Mouse (Mus musculus) liver, adult 2 months (tissue): ENCODE results near the gene Zfp28. TPM values are rescaled to one million over a fixed set of nuclear protein-coding genes. Genes with fewer than 3 reads are reported as not detected.

Experiments
- DNase-seq: peaks from one replicate; pipeline ENCODE4 v3.0.0-alpha.2; 2011; ENCODE audit warnings: low read depth, low spot score; ENCODE audit errors: extremely low read depth
- H3K27ac ChIP-seq: fragments of 200-500 bp; replicated peaks from 2 replicates; pipeline ENCODE4 v1.5.1; 2012; ENCODE audit warnings: low read depth, mild to moderate bottlenecking, control low read depth, inconsistent platforms, low read length; ENCODE audit not compliant: insufficient read depth
- H3K27me3 ChIP-seq: fragments of 200-500 bp; 2 replicates; pipeline ENCODE4 v1.6.1; 2012; ENCODE audit warnings: mild to moderate bottlenecking, moderate library complexity, low read length, inconsistent platforms; ENCODE audit not compliant: control insufficient read depth, insufficient read depth
- H3K36me3 ChIP-seq: fragments of 200-500 bp; 2 replicates; pipeline ENCODE4 v1.6.1; 2012; ENCODE audit warnings: low read length, inconsistent platforms; ENCODE audit not compliant: control insufficient read depth, insufficient read depth
- H3K4me1 ChIP-seq: fragments of 200-500 bp; 2 replicates; pipeline ENCODE4 v1.6.1; 2011; ENCODE audit warnings: low read length; ENCODE audit not compliant: control insufficient read depth, insufficient read depth
- H3K4me3 ChIP-seq: fragments of 200-500 bp; 2 replicates; pipeline ENCODE4 v1.5.1; 2011; ENCODE audit warnings: low read depth, mild to moderate bottlenecking, control low read depth, low read length, moderate library complexity; ENCODE audit not compliant: insufficient read depth
- H3K79me2 ChIP-seq: fragments of 200-500 bp; 2 replicates; pipeline ENCODE4 v1.6.1; 2012; ENCODE audit warnings: inconsistent platforms, mild to moderate bottlenecking, low read length, moderate library complexity; ENCODE audit not compliant: control insufficient read depth, insufficient read depth
- H3K9ac ChIP-seq: fragments of 200-500 bp; 2 replicates; pipeline ENCODE4 v1.6.1; 2012; ENCODE audit warnings: low read depth, mild to moderate bottlenecking, control low read depth, inconsistent platforms, low read length
- CTCF ChIP-seq: fragments of 200-500 bp; IDR thresholded peaks from 2 replicates; pipeline ENCODE4 v1.5.1; 2011; ENCODE audit warnings: low read depth, low read length, control low read depth
- POLR2A ChIP-seq: fragments of 200-500 bp; IDR thresholded peaks from 2 replicates; pipeline ENCODE4 v1.6.1; 2011; ENCODE audit warnings: low read length, control low read depth; ENCODE audit not compliant: insufficient read depth; ENCODE audit errors: extremely low read depth
- WGBS: fragments of 180-500 bp; shearing (Covaris S2); methylation state at CpG from one replicate; pipeline ENCODE4 v1.1.7; 2018; 5-methylcytosine and 5-hydroxymethylcytosine counted together
- polyA plus RNA-seq: library from polyadenylated mRNA; depleted of rRNA; stranded (reverse); fragments of >200 nt; gene quantifications from 2 replicates; pipeline ENCODE4 v1.2.3, GENCODE M21; 2012; rRNA removed
- total RNA-seq: library from RNA; depleted of rRNA; stranded (reverse); fragments of >200 nt; gene quantifications from 2 replicates; pipeline ENCODE4 v1.2.3, GENCODE M21; 2014; rRNA removed

Zfp28 gene
- 1.2 and 1.9 TPM in 2 replicates for total RNA-seq
- 0.21 and 0.51 TPM in 2 replicates for polyA plus RNA-seq

DNA sequence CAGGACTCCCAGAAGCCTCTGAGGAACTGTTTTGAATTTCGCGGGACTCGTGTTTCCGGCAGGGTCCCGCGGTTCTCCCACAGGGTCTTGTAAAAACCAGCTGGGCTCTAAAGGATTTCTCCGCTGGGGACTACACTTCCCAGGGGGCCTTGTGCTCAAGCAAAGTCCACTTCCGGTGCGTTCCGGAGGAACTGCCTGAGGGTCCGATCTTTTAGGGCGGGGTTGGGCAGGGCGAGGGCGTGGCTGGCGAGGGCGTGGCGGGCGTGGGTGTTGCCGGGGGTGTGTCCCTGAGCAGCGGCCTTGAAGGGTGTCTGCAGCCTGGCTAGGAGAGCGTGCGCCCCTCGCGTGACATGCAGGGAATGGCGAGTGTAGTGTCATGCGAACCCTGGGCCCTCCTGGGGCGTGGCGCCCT lies at the start of gene Zfp28:
Zfp28 (plus strand) TSS at position 252 of the 412 bp plus-strand sequence.
- H3K79me2 ChIP-seq = no peaks in the 10 kb centered on the region
- no peak for TF ChIP-seq CTCF
- TF ChIP-seq POLR2A = no peak
- peaks cover 2% of the 10 kb centered on the region; the same call in 1 of the 2 replicates for H3K36me3 ChIP-seq
- no peak within 1 kb of the TSS for H3K27ac ChIP-seq
- H3K4me1 ChIP-seq = peaks cover 3% of the 10 kb centered on the region; the same call in 1 of the 2 replicates
- DNase-seq = peak; percentile 80
- H3K27me3 ChIP-seq = no peaks in the 10 kb centered on the region
- peak within 1 kb of the TSS; percentile 71 for H3K4me3 ChIP-seq
- peak within 1 kb of the TSS; percentile 62 for H3K9ac ChIP-seq
- under 1% methylated on average over 27 of the region's 28 CpGs for WGBS

DNA sequence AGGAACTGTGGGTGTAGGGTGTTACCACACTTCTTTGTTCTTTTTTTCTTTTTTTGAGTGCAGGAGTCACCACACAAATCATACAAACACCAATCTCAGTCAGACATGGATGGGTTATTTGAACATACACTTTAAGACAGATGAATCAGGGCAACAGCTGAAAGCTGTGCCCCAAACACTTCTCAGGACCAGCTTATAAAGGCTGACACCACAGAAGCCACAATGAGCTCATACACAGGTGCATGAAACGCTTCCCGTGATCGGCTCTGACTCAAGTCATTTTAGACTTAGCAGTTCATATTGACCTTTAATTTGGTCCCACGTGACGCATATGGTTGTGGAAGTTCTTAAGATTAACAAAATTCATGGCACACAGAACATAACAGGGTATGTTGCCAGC lies 43.2 kb upstream of the Zfp28 start:
- H3K4me3 ChIP-seq = no peak overlapping the region
- H3K79me2 ChIP-seq = no peaks in the 10 kb centered on the region
- WGBS = 78% methylated on average over 5 of the region's 5 CpGs
- H3K9ac ChIP-seq = no peak overlapping the region
- H3K36me3 ChIP-seq = no peaks in the 10 kb centered on the region
- H3K4me1 ChIP-seq = no peaks in the 10 kb centered on the region
- TF ChIP-seq CTCF = no peak
- TF ChIP-seq POLR2A = no peak
- no peak for DNase-seq
- peaks cover 2% of the 10 kb centered on the region; the same call in 1 of the 2 replicates for H3K27me3 ChIP-seq
- no peak overlapping the region for H3K27ac ChIP-seq

DNA sequence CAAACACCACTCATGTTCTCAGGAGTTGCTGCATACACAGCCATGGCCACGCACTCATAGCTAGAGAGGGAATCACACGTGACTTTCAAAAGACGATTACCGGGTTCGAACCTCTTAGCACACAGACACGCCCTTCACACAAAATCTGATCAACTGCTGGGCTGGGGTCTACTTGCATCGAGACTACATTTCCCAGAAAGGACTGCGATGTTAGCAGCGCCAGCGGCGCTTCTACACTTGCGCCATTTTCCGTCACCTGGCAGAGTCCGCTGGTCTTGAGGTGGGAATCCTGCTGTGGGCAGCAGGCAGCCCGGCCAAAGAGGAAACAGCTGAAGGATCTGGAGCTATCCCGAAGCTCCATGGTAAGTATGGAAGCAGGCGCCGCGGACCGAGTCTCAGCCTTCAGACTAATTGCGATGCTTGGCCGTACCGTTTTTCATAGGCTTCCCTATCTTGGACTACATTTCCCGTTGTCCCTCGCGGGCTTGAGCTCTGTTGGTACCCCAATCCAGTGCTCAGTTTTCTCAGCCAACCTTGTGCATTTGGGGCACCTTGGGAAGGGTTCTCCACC lies 39.5 kb upstream of the Zfp28 start, which contains the start of gene Gm3854:
Gm3854 (plus strand) TSS at position 259 of the 571 bp plus-strand sequence.
- Histone ChIP-seq H3K27ac (no peak within 1 kb of the TSS), H3K79me2 (no peaks in the 10 kb centered on the region), H3K36me3 (no peaks in the 10 kb centered on the region), H3K4me3 (peak within 1 kb of the TSS; percentile 73), H3K27me3 (peaks cover 2% of the 10 kb centered on the region; the same call in 1 of the 2 replicates), H3K9ac (peak within 1 kb of the TSS; percentile 16; the same call in 1 of the 2 replicates), H3K4me1 (no peaks in the 10 kb centered on the region)
- 2% methylated on average over 26 of the region's 26 CpGs for WGBS
- DNase-seq = peak; percentile 38
- no peak for TF ChIP-seq CTCF
- no peak for TF ChIP-seq POLR2A

DNA sequence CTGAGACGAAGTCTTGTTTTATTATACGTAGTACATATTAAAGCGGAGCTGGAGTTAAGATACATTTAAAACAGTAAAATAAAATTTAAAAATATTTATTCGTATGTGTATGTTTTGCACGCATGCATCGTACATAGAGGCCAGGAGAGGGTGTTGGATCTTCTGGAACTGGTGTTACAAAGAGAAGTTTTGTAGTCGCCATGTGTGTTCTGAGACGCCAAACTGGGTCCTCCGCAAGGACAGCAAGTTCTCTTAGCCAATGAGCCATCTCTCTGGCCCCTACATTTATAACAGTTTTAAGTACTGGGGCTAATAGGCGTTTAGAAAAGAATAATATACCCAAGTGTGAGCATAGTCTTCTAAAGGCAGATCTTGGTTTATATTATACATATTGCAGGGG lies 39.0 kb upstream of the Zfp28 start:
- no peak overlapping the region for H3K27ac ChIP-seq
- no peak overlapping the region for H3K9ac ChIP-seq
- no peak for DNase-seq
- H3K4me3 ChIP-seq = peak overlapping the region; percentile 73; the same call in 1 of the 2 replicates
- TF ChIP-seq CTCF = no peak
- TF ChIP-seq POLR2A = no peak
- H3K36me3 ChIP-seq = no peaks in the 10 kb centered on the region
- no peaks in the 10 kb centered on the region for H3K79me2 ChIP-seq
- peaks cover 2% of the 10 kb centered on the region; the same call in 1 of the 2 replicates for H3K27me3 ChIP-seq
- no peaks in the 10 kb centered on the region for H3K4me1 ChIP-seq
- 38% methylated on average over 10 of the region's 10 CpGs for WGBS

DNA sequence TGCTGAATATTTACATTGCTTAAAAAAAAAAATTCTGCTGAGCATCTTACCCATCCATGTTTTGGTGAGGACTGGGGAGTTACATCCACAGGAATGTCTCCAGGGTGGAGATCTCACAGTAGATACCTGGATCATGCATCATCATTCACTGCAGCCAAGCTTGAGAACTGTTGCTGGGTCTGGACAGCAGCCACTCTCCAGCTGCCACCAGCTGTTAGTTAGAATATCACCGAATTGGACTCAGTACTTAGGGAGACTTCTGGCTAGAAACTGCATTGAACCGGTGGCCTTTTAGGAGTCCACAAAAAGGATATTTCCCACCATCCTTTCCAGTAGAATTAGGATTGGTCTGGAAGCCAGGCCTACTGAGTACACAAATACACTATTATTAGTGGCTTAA lies 25.0 kb upstream of the Zfp28 start:
- H3K36me3 ChIP-seq = no peaks in the 10 kb centered on the region
- 79% methylated on average over 2 of the region's 2 CpGs for WGBS
- no peaks in the 10 kb centered on the region for H3K79me2 ChIP-seq
- H3K27ac ChIP-seq = no peak overlapping the region
- TF ChIP-seq CTCF (no peak), POLR2A (no peak)
- DNase-seq = no peak
- no peak overlapping the region for H3K4me3 ChIP-seq
- no peaks in the 10 kb centered on the region for H3K27me3 ChIP-seq
- H3K9ac ChIP-seq = no peak overlapping the region
- no peaks in the 10 kb centered on the region for H3K4me1 ChIP-seq

DNA sequence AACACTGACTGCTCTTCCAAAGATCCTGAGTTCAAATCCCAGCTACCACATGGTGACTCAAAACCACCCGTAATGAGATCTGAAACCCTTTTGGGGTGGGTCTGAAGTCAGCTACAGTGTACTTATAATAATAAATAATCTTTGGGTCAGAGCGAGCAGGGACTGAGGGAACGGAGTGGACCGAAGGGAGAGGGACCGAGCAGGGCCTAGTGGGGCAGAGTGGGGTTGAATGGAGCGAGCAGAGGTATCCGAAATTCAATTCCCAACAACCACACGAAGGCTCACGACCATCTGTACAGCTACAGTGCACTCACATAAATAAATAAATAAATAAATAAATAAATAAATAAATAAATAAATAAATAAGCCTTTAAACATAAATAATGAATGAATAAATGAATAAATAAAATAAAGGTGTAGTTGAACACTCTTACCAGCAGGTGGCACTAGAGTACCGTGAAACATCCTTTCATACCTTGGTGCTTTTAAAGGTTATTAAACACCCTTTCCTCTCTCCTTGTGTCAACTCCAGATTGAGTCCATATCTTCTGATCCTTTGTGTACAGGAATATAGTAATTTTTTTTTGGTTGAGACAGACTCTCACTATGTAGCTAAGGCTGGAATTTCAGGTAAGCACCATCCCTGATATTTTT lies 24.0 kb upstream of the Zfp28 start:
- H3K36me3 ChIP-seq = no peaks in the 10 kb centered on the region
- H3K79me2 ChIP-seq = no peaks in the 10 kb centered on the region
- whole genome bisulfite sequencing = 52% methylated on average over 10 of the region's 10 CpGs
- H3K27me3 ChIP-seq = no peaks in the 10 kb centered on the region
- no peak overlapping the region for H3K27ac ChIP-seq
- peaks cover 5% of the 10 kb centered on the region for H3K4me1 ChIP-seq
- H3K9ac ChIP-seq = no peak overlapping the region
- H3K4me3 ChIP-seq = no peak overlapping the region
- TF ChIP-seq CTCF (peak; percentile 42), POLR2A (no peak)
- DNase-seq = peak; percentile 64
